Mouse (Mus musculus): ENCODE measurements at regions not wholly inside any gene's neighbourhood (a gene's known extent, or its start where the extent isn't known, plus 50 kb on each side); places are given as distances from the start of the nearest gene placed in this dataset.

DNA sequence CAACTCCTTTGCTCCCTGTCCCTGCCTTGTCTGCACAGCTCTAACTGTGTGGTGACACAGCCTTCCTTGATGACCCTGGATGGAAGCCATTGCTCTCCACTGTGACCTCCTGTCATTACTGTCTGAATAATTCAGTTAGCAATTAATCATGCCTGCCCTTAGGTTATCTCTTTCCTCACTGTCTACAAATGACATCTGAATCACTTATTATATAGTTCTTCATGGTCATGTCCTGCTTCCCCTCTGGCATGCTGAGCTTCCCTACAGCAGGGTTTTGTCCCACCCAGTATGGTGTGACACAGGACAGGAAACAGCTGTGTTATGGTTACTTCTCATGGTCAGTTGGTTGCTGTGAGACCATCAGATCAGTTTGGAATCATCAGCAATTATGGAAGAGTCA lies 458.9 kb downstream of the Ajap1 start:
- DNase-seq (ENCODE audit: low spot score) = no peak

DNA sequence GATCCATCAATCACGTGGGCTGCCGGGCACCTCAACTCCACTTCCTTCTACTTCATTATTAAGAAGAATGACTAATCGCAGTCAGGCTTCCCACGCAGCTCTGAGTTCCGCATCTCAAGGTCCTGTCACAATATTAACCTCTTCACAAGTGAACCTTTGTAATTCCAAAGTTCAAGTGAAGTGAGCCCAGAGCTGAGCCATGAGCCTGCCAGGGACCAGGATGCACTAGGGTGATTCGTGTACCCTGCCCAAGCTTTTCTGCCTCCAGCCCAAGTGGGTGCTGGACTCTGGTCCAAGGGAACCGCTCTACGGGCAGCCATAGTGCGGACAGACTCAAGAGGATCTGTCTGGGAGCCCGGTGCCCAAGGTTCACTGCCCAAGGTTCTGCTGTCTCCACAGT lies 463.4 kb downstream of the Ajap1 start:
- no peak for DNase-seq (ENCODE audit: low spot score)

DNA sequence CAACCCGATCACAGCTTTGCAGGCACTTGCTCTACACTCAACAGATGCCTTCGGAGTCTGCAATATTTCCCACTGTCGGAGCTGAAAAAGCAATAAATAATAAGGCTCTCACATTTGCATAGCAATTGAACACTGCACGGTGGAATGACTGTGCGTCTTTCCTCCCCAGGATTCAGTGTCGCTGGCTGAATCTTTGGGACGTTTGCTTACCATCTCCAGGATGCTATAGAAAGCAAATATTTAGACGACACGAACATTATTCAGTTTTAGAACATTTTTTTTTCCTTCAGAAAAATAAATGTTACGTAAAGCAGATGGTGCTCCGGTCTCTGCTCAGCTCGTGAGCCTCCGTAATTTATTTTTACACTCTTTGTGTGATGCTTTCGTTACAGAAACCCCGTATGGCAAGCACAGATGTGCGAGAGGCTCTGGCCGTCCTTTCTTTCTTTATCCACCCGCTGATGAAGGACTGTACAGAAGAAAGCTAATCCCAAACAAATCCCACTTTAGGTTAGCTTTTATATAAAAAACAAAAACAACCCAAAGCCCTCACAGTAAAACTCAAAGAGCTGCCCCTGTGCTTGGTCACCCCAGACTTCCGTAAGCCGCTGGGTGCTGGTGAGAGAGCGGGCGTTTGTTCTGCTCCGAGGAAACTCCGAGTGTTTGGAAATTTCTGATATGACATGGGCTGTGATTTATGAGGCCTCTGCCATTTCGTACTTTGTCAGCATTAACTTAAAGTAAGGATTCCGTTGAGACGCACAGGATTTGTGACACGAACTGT lies 464.3 kb downstream of the Ajap1 start:
- DNase-seq (ENCODE audit: low spot score) = no peak

DNA sequence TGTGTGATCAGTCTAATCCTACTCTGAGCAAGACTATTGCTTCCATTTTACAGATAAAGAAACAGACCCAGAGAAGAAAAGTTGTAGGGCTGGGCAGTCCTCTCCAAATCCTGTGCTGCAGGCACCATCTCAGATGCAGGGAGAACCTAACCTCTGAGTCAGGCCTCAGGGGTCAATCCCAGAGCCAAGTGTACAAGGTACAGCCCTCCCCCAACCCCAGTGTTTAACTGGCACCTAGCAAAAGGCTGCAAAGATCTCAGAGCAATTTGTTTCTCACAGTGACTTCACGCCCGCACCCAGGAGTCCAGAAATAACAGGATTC lies 464.8 kb downstream of the Ajap1 start:
- no peak for DNase-seq (ENCODE audit: low spot score)

DNA sequence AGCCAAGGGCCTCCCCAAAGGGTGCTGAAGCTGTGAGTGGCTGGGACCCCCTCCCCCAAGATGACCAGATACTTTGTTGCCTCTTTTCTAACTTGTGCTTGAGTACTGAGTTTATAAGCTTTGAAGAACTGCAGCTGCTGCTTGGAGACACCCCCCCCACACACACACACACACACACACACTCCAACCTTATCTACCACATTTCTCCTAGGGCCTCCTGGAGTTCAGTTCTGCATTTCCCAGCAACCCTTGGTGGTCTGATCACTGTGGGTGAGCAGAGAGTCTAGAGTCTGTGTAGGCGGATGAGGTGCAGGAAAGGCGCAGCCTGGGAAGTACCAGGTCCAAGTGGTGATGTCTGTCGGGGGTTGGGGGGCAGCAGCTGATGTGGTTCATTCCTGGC lies 479.3 kb downstream of the Ajap1 start:
- no peak for DNase-seq (ENCODE audit: low spot score)

DNA sequence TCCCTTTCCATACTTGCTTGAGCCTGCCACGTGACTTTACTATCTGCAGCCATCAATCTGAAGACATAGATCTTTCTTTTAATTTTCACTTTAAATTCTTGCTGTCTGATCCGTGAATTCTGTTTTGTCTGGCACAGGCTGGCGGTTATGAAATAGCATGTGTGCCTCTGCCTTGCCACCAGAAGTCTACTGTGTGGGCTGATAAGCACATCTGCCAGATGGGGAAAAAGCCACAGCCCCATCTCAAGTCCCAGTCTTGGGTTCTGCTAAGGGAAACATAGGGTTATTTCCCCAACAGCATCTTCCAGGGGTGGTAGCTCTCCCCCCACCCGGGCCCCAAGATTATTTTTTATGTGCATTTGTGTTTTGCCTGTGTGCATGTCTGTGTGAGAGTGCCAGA lies 480.1 kb downstream of the Ajap1 start:
- DNase-seq (ENCODE audit: low spot score) = no peak

DNA sequence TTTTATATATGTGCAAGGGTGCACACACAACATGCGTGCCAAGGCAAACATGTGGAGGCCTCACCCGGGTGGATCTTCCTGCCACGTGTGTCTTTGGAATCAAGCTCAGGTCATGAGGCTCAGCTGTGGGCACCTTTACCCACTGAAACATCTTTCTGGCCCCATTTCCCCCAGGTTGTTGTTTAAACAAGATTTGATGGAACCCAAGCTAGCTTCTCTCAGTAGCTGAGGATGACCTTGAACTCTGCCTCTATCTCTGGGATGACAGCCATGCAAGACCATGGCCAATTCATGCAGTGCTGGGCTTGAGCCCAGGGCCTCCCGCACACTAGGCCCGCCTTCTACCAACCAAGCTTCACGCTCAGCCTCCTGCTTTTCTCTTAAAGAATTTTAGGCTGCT lies 480.9 kb downstream of the Ajap1 start:
- DNase-seq (ENCODE audit: low spot score) = no peak

DNA sequence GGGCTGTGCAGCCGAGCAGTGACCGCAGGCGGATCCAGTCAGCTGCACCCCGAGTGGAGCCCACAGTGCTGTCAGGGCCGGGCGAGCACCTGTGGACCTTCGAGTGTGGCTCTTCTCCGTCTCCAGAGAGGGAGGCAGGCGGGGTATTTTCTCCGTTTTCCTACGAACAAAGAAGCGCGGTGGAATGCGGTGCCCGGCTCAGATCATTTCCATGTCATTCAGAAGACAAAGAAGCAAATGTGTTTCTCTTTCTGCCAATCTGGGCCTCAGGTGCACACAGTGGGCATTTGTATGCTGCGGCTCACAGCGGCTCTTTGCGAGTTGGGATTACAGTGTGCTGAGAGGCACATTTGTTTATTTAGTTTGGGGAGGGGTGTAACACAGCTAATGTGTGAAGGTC lies 483.1 kb downstream of the Ajap1 start:
- no peak for DNase-seq (ENCODE audit: low spot score)

DNA sequence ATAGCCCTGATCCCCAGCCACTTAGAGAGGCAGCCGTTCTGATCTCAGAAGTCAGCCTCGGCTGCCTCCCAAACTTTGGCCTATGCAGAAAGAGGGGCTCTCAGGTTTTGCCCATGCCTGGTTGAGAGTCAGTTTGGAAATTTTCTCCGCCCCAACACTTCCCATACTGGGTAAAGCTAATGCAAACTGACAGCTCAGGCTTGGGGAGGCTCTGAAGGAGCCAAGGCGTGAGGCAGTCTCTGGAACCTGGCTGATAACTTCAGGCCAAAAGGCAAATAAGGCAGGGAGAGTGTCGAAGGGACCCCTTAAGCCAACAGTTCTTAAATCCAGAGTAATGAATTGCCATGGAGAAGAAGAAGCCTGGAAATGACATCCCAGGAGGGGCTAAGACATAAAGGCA lies 485.4 kb downstream of the Ajap1 start:
- no peak for DNase-seq (ENCODE audit: low spot score)

DNA sequence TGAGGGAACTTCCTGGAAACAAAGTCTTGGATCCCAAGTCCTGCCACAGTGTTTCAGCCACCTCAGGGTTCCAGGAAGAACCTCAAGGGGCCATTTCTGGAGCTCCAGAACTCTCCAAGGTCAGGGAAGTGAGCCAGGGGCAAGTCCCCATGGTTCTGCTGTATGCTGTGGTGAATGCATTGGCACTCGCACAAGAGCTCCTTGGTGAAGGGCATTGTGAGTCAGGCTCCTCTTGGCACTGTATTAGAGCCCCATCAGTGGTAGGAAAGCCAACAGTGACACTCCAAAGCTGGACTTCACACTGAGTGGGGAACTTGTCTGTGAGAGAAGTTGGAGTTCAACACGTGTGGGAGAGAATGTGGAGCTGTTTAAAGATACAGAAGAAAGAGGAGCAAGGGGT lies 486.0 kb downstream of the Ajap1 start:
- no peak for DNase-seq (ENCODE audit: low spot score)

DNA sequence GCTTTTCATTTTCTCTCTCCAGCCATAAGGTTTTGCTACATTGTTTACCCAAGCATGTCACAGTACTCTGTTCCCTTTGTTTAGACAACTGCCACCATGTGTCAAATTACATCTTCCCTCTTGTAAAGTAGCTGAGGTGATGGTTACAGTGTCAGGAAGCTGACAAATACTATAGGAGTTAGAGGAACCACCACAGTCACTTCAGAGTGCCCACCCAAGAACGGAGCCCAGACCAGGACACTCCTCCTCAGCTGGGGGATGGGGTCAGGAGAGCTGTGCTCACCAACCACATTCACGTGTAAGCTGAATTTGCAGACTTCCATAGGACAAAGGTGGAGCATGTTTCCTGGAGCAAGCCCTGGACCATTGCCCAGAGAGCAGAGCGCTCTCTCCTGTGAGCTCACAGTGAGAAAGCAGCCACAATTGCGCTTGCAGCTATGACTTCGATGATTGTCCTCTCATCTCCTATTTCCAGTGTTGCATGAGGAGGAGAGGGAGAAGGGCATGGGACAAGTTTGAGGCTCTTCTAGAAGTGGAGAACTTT lies 487.5 kb downstream of the Ajap1 start:
- no peak for DNase-seq (ENCODE audit: low spot score)

DNA sequence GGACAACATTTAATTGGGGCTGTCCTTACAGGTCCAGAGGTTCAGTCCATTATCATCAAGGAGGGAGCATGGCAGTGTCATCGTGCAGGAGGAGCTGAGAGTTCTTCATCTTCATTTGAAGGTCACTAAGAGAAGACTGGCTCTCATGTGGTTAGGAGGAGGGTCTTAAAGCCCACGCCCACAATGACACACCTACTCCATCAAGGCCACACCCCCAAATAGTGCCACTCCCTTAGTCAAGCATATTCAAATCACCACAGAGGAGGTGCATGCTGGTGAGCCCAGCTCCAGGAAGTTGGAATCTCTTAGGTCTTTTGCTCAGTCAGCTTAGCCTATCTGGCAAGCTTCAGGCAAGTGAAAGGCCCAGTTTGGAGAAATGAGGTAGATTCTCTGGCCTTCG lies 488.4 kb downstream of the Ajap1 start:
- DNase-seq (ENCODE audit: low spot score) = no peak

DNA sequence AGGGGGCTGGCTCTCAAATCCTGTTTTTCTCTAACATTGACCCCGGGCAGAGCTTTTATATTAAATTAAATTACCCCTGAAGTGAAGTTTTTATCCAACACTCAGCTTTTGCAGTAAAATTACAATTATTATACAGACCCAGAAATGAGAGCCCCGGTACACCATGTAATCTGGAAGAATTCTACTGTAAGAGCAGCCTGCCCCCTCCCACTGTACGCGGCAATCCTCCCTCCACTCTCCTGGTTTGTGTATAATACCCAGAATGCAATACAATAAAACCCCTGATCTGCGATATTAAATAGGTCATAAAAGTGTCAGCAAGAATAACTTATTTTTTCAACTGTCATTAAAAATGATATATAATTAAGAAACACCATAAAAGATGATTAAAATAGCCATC lies 492.3 kb downstream of the Ajap1 start:
- no peak for DNase-seq (ENCODE audit: low spot score)

DNA sequence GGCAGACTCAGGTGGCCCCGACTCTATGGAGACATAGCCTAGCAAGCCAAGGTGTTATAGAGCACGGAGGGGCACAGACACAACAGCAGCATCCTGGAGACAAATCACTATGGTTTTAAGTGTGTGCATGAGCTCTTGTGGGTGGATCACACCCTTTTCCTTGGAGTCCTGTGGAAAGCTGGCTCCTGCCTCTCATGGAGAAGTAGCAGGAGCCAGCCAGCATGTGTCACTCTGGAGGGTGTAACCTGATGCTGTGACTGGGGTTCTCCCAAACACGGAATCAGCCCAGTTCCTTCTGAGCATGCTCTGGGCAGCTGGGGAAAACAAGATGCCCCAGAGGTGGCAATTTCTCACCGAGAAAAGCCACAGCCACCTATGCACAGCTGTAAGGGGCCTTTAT lies 494.9 kb downstream of the Ajap1 start:
- DNase-seq (ENCODE audit: low spot score) = no peak

DNA sequence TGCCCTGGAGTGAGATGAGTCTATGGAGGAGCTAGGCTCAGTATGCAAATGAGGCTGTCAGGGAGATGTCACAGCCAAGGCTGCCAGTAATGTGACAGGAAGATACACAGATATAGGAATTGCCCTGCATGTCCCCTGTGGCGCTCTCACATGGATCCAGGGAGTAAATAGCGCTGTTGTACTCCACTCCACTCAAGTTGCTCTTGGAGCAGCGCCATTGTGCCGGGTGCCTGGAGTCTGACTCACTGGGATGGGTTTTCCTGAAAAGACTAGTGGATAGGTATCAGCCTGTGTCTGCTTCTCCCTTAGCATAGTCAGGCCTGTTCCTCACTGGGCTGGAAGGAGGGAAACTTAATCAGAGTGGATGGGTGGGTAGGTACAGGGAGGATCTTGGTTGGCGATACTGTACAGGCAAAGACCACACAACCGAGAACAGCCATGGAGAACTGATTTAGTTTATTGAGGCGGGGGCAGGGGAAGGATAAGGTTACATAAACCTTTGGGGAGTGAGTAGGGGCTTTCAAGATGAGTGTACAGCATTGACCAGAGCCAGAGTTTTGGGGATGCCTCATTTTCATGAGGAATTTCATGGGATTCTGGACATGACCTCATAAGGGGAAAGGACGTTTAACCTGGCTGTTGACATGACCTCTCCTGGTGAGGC lies 497.5 kb upstream of the Kcnab2 start:
- no peak for DNase-seq (ENCODE audit: low spot score)

DNA sequence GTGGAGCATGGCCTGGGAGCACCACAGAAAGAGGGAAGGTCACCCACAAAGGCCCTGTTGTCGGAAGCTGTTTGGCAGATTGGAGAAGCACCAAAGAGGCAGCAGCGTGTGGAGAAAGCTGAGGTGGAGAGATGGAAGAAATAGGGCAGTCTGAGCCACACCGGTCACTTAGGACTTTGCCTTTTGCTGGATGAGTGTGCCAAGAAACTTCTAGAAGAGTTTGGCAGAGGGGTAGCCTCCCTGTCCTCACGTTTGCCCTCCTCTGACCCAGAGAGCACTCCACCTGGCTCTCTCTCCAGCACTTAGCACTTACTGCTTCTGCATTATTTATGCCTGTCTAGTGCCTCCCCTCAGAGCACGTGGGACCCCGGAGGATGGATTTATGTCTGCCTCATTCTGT lies 485.3 kb upstream of the Kcnab2 start:
- DNase-seq (ENCODE audit: low spot score) = no peak

DNA sequence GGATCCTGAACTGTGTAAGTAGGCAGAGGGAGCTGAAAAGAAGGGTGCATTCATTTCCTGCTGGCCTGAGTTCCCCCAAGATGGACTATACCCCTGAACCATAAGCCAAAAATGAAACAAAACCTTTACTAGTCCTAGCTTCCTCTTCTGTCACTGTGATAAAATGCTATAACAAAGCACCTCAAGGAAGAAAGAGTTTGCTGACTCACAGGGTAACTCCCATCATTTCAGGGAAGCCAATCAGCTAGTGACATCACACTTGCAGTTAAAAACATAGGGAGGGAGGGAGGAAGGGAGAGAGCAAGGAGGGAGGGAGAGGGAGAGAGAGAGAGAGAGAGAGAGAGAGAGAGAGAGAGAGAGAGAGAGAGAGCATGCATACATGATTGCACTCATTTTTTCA lies 484.5 kb upstream of the Kcnab2 start:
- DNase-seq (ENCODE audit: low spot score) = no peak

DNA sequence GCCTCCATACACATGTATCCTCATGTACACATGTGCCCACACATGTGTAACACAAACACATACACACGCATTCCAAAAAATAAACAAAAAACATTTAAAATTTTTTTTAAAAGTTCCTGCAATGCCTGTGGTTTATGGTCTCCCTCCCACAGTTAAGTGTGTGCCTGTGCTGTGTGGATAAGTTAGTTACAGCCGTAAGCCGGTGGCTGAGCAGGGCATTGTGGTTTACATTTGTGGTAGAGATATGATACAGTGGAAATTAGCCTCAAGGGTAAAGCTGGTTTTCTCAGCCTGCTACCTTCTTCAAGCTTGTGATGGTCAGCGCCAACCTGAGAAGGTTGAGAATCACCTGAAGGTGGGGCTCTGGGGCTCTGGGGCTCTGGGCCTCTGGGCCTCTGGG lies 484.0 kb upstream of the Kcnab2 start:
- DNase-seq (ENCODE audit: low spot score) = no peak

DNA sequence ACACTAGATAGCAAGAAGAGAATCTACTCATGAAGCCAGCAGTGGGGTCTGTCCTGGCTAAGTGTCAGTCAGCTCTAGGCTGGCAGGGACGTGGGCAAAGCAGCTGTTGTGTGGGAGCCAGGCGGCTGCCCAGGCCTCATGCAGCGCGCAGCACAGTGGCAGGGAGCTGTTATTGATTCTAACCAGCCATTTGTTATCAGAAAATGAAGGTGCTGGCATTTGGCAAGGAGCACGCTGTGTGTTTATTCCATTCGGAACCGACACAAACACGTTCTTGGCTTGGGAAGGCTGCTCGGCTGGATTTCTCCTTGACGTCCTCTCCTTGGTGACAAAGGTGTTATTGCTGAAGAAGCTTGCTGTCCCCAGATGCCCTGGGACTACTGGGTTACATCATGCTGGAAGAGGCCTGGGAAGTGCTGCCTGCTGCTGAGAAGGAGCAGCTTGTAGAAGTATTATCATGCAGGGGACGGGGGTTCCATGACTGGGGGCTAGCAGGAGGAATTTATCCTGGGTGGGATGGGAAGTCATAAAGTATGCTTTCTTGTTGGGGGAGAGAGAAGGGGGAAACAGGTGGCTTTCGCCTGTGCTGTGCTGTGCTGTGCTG lies 482.1 kb upstream of the Kcnab2 start:
- DNase-seq (ENCODE audit: low spot score) = no peak

DNA sequence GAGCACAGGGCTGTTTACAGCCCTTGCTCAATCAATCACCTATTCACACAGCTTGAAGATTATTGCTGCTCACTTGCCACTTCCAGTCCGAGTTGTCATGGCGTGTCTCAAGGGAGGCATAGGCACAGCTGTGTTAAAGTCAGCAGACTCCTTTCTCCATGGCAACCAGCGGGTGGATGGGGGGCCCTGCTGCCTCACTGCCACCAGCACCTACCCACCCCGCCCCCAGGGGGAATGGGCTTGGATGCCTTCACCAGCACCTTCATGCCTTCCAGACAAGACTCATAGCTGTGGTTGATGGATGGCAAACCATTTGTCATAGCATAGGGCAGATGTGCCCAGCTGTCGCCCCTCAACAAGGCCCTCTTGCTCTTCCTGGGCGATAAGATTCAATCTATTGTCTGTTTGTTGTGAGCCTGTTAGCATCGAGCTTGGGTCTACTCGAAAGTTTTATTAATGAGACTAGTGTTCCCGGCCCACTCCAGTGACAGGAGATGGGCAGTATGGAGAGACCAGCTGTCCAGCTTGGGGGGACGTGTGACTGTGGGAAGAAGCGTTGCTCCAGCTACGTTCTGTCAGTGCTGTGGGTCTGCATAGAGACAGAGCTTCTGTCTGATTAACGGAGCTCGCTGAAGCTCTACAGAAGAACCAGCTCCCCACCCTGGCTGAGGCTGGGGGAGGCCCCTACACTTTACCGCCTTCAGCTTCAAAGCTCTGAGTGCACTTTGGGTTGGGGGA lies 475.7 kb upstream of the Kcnab2 start:
- no peak for DNase-seq (ENCODE audit: low spot score)

DNA sequence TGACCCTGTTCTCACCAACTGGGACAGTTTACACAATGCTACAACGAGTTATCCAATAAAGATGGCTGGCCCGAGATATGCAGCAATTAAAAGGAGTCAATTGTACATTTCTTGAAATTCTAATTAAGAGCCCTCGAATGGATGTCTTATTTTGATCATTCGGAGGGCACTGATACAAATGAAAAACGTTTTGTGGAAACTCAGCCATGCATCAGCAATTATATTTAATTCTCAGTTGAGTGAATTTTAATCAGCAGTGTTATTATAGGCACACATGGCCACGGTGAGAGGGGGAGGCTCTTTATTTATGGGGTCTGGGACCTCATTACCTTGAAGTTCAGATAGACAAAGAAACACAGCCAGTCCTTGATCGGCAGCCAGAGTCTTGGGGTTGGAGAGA lies 471.3 kb upstream of the Kcnab2 start:
- no peak for DNase-seq (ENCODE audit: low spot score)

DNA sequence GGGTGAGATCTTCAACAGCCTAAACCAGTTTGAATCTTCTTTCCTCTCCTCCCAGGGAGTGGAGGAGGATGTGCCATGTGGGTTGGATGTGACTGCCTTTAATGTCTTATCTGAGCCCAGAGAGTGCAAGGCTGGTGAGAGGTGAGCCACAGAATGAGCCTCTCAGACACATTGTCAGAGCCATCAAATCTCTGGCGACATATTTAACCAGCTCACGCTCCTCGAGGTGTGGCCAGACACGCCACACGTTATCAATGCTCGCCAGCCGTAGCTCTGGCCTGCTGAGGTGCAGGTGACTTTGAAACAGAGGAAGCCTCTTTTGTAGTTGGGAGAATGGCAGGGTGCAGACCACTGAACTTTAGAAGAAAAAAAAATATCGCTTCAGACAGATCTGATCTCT lies 463.5 kb upstream of the Kcnab2 start:
- no peak for DNase-seq (ENCODE audit: low spot score)

DNA sequence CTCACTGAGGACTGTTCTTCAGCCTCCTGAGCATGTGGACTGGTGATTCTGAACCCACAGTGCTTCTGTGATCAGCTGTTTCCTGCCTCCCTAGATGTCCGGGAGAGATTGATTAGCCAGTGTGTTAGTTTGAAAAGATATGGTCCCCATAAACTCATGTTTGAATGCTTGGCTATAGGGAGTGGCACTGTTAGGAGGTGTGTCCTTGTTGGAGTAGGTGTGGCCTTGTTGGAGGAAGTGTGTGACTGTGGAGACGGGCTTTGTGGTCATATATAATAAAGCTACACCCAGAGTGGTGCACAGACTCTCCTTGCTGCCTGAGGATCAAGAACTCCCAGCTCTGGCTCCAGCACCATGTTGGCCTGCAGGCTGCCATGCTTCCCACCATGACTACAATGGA lies 458.9 kb upstream of the Kcnab2 start:
- no peak for DNase-seq (ENCODE audit: low spot score)
